Mouse (Mus musculus) spleen, postnatal 36 days (tissue): Measurements from ENCODE around the gene Kcna2.

Experiments
- DNase-seq, 2 experiments: peaks; one replicate each; pipeline ENCODE4 v3.0.0; 2022; ENCODE audit warnings: low spot score in 2 of 2, mixed read lengths in 1 of 2

Gene Kcna2

GRCm38 (mm10) chr3:107150872-107151540, 50.1 kb downstream of the Kcna2 start:
- no peak for DNase-seq

GRCm38 (mm10) chr3:107153772-107154655, 53.1 kb downstream of the Kcna2 start:
- DNase-seq = no peak

GRCm38 (mm10) chr3:107158856-107159255, 57.9 kb downstream of the Kcna2 start:
- no peak for DNase-seq

- DNase-seq = no peak
Observed at GRCm38 (mm10) chr3:107159418-107159817, 58.5 kb downstream of the Kcna2 start.

GRCm38 (mm10) chr3:107159859-107160324, 58.9 kb downstream of the Kcna2 start:
- no peak for DNase-seq

GRCm38 (mm10) chr3:107162741-107163140, 61.8 kb downstream of the Kcna2 start:
- DNase-seq = no peak
